Mouse (Mus musculus) forebrain, embryonic 14.5 days (tissue): ENCODE data around the gene Katna1. TPM values are rescaled to one million over a fixed set of nuclear protein-coding genes. Genes with fewer than 3 reads are reported as not detected.

Source experiments
- ATAC-seq: fragments of 200-750 bp; cut with Nextera tagmentation; 2 replicates; pipeline ENCODE4 v1.8.0; 2017; ENCODE audit warnings: mild to moderate bottlenecking, moderate library complexity
- DNase-seq: peaks from one replicate; pipeline ENCODE4 v3.0.0-alpha.2; 2015; ENCODE audit warnings: low spot score
- H3K27ac ChIP-seq: fragments of 300-500 bp; sonication (generic); 2 replicates; pipeline ENCODE4 v1.5.1; 2014; ENCODE audit warnings: low read depth, mild to moderate bottlenecking, control low read depth, low read length, moderate library complexity
- H3K27me3 ChIP-seq: fragments of 300-500 bp; sonication (generic); replicated peaks from 2 replicates; pipeline ENCODE4 v1.6.1; 2014; ENCODE audit warnings: low read length, control low read depth, mixed read lengths; ENCODE audit not compliant: control insufficient read depth, insufficient read depth
- H3K36me3 ChIP-seq: fragments of 300-500 bp; sonication (generic); 2 replicates; pipeline ENCODE4 v1.6.1; 2014; ENCODE audit warnings: low read length, control low read depth; ENCODE audit not compliant: control insufficient read depth, insufficient read depth
- H3K4me1 ChIP-seq: fragments of 300-500 bp; sonication (generic); 2 replicates; pipeline ENCODE4 v1.6.1; 2014; ENCODE audit warnings: antibody characterized with exemption, low read length, control low read depth; ENCODE audit not compliant: control insufficient read depth, insufficient read depth
- H3K4me2 ChIP-seq: fragments of 300-500 bp; sonication (generic); 2 replicates; pipeline ENCODE4 v1.6.1; 2014; ENCODE audit warnings: mild to moderate bottlenecking, control low read depth, low read length
- H3K4me3 ChIP-seq: fragments of 300-500 bp; sonication (generic); 2 replicates; pipeline ENCODE4 v1.5.1; 2014; ENCODE audit warnings: low read depth, low read length, control low read depth
- H3K9ac ChIP-seq: fragments of 300-500 bp; sonication (generic); 2 replicates; pipeline ENCODE4 v1.6.1; 2014; ENCODE audit warnings: mild to moderate bottlenecking, low read length, control low read depth, moderate library complexity
- H3K9me3 ChIP-seq: fragments of 300-500 bp; sonication (generic); replicated peaks from 2 replicates; pipeline ENCODE4 v1.6.1; 2016; ENCODE audit warnings: low read length, control low read depth, mixed read lengths; ENCODE audit not compliant: control insufficient read depth
- WGBS: fragments of 180-500 bp; shearing (Covaris S2); extraction: QIAGEN DNeasy Blood & Tissue Kit; methylation state at CpG from one replicate; pipeline ENCODE4 v1.1.7; 2014; 5-methylcytosine and 5-hydroxymethylcytosine counted together
- polyA plus RNA-seq: library from polyadenylated mRNA; unstranded; fragments of >200 nt; fragmentation: Nextera tagmentation; extraction: Ambion mirVana; gene quantifications from 2 replicates; pipeline ENCODE4 v1.2.1, GENCODE M21; 2014

Gene Katna1
- polyA plus RNA-seq, 1 experiment from 2014 or later, result 45.2 TPM

DNA sequence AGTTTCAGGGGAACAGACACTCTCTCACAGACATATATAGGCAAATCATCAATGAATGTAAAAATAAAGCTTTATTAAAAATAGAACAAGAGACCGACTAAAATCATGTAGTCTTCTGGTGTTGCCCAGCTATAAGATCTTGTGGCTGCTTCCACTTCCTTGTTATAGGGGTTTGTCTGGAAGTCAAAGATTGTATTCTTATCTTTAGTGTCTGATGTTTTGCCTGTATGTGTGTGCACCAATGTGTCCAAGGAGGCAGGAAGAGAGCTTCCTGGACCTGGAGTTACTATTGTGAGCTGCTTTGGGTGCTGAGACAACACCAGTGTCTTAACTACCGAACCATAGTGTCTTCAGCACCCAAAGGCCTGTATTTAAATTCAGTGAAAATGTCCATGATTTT is 31.7 kb downstream of the Katna1 start:
- no peaks in the 10 kb centered on the region for H3K27me3 ChIP-seq
- no peak overlapping the region for H3K27ac ChIP-seq
- no peak overlapping the region for H3K4me3 ChIP-seq
- no peak overlapping the region for H3K4me2 ChIP-seq
- ATAC-seq (no peak), DNase-seq (no peak)
- peaks cover 68% of the 10 kb centered on the region for H3K36me3 ChIP-seq
- H3K9ac ChIP-seq, result no peak overlapping the region
- WGBS, result 98% methylated on average over 2 of the region's 2 CpGs
- H3K9me3 ChIP-seq, result no peaks in the 10 kb centered on the region
- no peaks in the 10 kb centered on the region for H3K4me1 ChIP-seq

DNA sequence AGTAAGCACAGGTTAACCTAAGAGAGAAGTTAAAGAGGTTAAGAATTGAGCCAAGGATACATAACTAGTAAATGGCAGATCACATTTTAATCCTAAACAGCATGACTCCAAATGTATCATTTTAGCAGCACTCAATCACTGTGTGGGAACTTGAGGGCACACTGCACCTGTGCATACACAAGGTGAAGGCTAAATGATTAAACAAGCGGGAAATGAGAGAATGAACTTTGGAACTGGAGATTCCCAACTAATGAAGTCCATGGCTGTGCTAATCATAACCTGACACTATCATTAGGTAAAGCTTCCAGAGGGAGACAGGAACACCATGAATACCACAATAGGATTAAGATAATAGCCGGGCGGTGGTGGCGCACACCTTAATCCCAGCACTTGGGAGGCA is 46.5 kb downstream of the Katna1 start:
- no peak overlapping the region for H3K4me2 ChIP-seq
- no peak overlapping the region for H3K9ac ChIP-seq
- no peak overlapping the region for H3K4me3 ChIP-seq
- no peaks in the 10 kb centered on the region for H3K9me3 ChIP-seq
- peaks cover 77% of the 10 kb centered on the region for H3K36me3 ChIP-seq
- H3K27ac ChIP-seq, result no peak overlapping the region
- no peak for DNase-seq
- H3K27me3 ChIP-seq, result no peaks in the 10 kb centered on the region
- no peak for ATAC-seq
- WGBS, result 91% methylated on average over 4 of the region's 4 CpGs
- no peaks in the 10 kb centered on the region for H3K4me1 ChIP-seq

DNA sequence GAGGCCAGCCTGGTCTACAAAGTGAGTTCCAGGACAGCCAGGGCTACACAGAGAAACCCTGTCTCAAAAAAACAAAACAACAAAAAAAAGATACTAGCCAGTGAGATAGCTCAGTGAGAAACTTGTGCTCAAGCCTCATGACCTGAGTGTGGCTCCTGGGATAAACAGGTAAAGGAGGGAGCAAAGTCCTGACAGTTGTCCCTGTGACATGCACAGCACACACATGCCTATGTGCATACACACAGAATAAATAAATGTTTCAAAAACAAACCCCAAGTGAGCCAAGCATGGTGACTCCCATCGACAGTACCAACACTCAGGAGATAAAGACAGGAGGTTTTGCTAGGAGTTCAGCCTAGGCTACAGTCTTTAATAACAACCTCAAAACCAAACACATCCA is 47.0 kb downstream of the Katna1 start:
- Histone ChIP-seq H3K27ac (no peak overlapping the region), H3K27me3 (no peaks in the 10 kb centered on the region), H3K4me2 (no peak overlapping the region), H3K9ac (no peak overlapping the region), H3K4me1 (no peaks in the 10 kb centered on the region), H3K36me3 (peaks cover 73% of the 10 kb centered on the region), H3K9me3 (no peaks in the 10 kb centered on the region), H3K4me3 (no peak overlapping the region)
- ATAC-seq (no peak), DNase-seq (no peak)
- 89% methylated on average over 1 of the region's 1 CpGs for WGBS

DNA sequence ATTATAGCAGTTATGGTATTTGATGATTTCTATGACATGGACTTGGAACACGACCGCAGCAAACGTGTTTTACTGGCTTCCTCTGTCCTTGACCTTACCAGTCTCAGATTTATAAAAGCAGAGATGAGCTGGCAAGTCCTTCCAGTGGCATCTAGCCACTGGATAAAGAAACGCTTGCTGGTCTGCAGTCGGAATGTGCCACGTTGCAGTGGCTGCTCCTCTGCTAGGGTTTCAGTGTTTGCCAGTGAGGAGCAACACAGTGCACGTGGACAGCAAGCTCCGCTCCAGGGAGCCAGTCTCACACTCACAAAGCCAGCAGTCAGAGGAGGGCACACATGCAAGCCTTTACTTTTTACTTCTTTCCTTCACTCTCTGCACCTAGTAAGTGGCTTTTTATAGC is 49.6 kb downstream of the Katna1 start:
- Histone ChIP-seq H3K4me1 (peaks cover 4% of the 10 kb centered on the region; the same call in 1 of the 2 replicates), H3K27ac (no peak overlapping the region), H3K4me2 (no peak overlapping the region), H3K4me3 (no peak overlapping the region), H3K9ac (no peak overlapping the region), H3K36me3 (peaks cover 51% of the 10 kb centered on the region), H3K9me3 (no peaks in the 10 kb centered on the region), H3K27me3 (no peaks in the 10 kb centered on the region)
- ATAC-seq, result no peak
- 91% methylated on average over 8 of the region's 8 CpGs for WGBS
- DNase-seq, result no peak

DNA sequence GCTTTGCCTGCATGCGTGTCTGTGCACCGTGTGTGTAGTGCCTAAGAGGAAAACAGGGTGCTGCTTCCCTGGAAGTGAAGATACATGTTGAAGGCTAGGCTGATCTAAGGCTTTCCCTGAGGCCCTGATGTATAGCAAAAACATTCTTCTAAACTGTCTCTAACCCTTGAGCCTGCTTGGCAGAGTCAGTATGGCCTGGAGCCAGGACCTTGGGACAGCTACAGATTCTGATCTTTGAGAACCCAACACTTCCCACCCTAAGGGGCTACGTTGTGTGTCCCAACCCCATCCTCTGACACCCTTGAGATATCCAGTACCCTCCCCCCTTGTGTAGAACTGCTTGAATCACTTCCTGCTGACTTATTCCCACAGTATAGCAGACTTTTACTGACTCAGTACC is 52.6 kb downstream of the Katna1 start:
- Histone ChIP-seq H3K9ac (no peak overlapping the region), H3K27ac (no peak overlapping the region), H3K4me2 (no peak overlapping the region), H3K4me3 (no peak overlapping the region), H3K4me1 (peaks cover 4% of the 10 kb centered on the region; the same call in 1 of the 2 replicates), H3K9me3 (no peaks in the 10 kb centered on the region), H3K36me3 (peaks cover 23% of the 10 kb centered on the region), H3K27me3 (no peaks in the 10 kb centered on the region)
- DNase-seq (no peak), ATAC-seq (no peak)
- 92% methylated on average over 3 of the region's 3 CpGs for WGBS

DNA sequence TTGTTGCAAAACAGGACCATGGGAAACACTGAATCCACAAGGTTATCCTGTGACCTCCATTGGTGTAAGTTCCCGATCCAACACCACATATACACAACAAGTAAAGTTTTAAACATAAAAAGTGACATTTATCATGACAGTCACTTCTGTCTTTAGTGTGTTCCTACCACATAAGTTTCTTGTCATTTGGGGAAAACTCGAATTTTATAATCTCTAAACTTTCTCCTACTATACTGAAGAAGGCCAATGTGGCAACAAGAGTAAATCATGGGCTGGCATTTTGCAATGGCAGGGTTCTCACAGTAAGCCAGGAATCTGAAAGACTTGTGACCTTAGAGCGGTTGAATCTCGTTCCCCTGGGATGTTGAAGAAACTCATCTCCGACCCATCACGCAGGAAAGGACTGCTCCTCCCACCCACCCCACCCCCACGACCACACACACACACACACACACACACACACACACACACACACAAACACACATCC is 54.0 kb downstream of the Katna1 start:
- peak overlapping the region; percentile 92 for H3K4me3 ChIP-seq
- peaks cover 12% of the 10 kb centered on the region for H3K36me3 ChIP-seq
- ATAC-seq (peak; percentile 7), DNase-seq (no peak)
- no peak overlapping the region for H3K27ac ChIP-seq
- H3K9me3 ChIP-seq, result no peaks in the 10 kb centered on the region
- H3K4me2 ChIP-seq, result peak overlapping the region; percentile 66
- WGBS, result 22% methylated on average over 7 of the region's 7 CpGs
- H3K27me3 ChIP-seq, result no peaks in the 10 kb centered on the region
- peak overlapping the region; percentile 82 for H3K9ac ChIP-seq
- H3K4me1 ChIP-seq, result peaks cover 4% of the 10 kb centered on the region; the same call in 1 of the 2 replicates

DNA sequence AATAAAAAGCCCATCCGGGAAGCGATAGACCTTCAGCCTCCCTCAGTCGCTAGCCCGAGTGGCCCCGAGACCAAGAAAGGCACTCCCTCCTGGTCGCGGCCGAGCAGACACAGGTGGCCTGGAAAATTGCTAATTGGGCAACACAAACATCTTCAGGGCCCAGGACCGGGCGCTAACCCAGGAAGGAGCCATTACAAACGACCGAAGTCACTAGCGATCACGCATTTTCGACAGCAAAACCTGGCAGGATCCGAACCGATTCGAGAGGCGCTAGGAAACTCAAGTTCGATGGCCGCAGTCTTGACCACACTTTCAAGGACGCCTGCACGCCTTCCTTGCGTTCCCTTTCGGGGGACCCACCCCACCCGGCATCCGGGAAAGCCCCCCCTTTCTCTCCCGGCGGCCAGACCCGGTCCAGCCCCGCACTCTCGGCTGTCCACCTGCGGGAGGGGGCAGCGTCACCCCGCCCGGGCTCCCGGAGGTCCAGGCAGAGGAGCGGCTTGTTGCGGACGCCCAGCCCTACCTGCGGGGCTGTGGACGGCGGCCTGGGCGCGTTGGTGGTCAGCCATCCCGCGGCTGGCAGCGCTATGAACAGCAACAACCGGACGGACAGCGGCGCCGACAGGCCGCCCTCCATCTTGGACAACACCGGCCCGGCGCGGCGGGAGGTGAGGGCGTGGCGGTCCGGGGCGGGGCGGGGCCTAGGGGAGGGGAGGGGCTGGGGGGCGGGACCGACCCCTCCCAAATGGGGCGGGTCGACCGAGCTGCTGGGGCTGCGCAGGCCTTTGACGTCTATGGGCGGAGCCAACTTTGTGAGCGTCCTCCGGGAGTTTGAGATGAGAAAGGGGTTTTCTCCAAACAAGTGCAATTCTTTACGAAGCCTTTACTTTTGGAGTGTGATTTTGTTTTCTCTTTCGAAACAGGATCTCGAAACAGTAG is 54.7 kb downstream of the Katna1 start:
- Histone ChIP-seq H3K4me2 (peak overlapping the region; percentile 66), H3K4me3 (peak overlapping the region; percentile 92), H3K4me1 (peaks cover 4% of the 10 kb centered on the region; the same call in 1 of the 2 replicates), H3K36me3 (peaks cover 6% of the 10 kb centered on the region), H3K9me3 (no peaks in the 10 kb centered on the region), H3K27ac (peak overlapping the region; percentile 27; the same call in 1 of the 2 replicates), H3K9ac (peak overlapping the region; percentile 82), H3K27me3 (no peaks in the 10 kb centered on the region)
- ATAC-seq (peak; percentile 95), DNase-seq (peak; percentile 93)
- under 1% methylated on average over 50 of the region's 77 CpGs for WGBS

DNA sequence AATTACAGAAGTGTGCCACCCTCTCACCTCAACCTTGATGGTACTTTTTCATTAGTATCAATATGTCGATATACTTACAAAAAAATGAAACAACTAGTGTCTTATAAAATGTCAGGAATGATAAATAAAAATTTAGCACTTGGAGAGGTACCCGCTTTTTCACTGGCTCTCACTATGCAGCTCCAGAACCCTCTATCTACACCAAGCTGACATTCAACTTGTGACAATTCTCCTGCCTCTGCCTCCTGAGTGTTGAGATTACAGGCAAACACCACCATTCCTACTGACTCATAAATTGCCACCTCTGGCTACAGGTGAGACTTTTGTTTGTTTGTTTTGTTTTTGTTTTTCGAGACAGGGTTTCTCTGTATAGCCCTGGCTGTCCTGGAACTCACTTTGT is 55.4 kb downstream of the Katna1 start:
- Histone ChIP-seq H3K4me2 (peak overlapping the region; percentile 66), H3K4me3 (peak overlapping the region; percentile 92), H3K36me3 (0 out of 2 replicates have a peak, but pooled peaks cover 2% of the 10 kb centered on the region), H3K9ac (peak overlapping the region; percentile 82; the same call in 1 of the 2 replicates), H3K27ac (no peak overlapping the region), H3K4me1 (peaks cover 4% of the 10 kb centered on the region; the same call in 1 of the 2 replicates), H3K9me3 (no peaks in the 10 kb centered on the region), H3K27me3 (no peaks in the 10 kb centered on the region)
- ATAC-seq (peak; percentile 14), DNase-seq (no peak)
- WGBS, result 59% methylated on average over 3 of the region's 3 CpGs

DNA sequence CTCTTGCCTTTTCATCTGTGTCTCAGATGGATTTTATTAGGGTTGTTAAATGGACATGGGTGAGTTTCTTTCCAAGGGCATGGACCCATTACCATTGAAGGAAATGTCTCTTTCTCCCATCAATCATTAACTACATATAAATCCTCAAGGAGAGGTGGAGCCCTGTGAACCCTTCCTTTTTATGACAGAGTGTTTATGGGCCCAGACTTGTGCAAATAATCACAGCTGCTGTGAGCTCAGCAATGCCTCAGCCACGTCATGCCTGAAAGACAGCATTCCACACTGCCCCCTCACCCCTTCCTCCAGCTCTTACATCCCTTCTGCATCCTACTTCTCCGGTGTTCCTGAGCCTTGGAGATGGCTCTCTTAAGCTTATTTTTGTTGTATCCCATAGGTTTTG is 61.5 kb downstream of the Katna1 start:
- peaks cover 4% of the 10 kb centered on the region for H3K4me1 ChIP-seq
- no peak overlapping the region for H3K9ac ChIP-seq
- H3K4me2 ChIP-seq, result no peak overlapping the region
- 50% methylated on average over 2 of the region's 2 CpGs for WGBS
- H3K27ac ChIP-seq, result no peak overlapping the region
- peaks cover 14% of the 10 kb centered on the region for H3K36me3 ChIP-seq
- ATAC-seq, result no peak
- no peaks in the 10 kb centered on the region for H3K27me3 ChIP-seq
- H3K4me3 ChIP-seq, result no peak overlapping the region
- no peaks in the 10 kb centered on the region for H3K9me3 ChIP-seq
- DNase-seq, result no peak
